Mouse (Mus musculus) stomach, postnatal 0 days (tissue): ENCODE results near the gene Spesp1.

Source experiments
- CTCF ChIP-seq: IDR thresholded peaks from 2 replicates; pipeline ENCODE4 v1.5.1; 2016; ENCODE audit warnings: antibody characterized with exemption, low read depth, mild to moderate bottlenecking, moderate library complexity
- EP300 ChIP-seq: optimal IDR thresholded peaks from 2 replicates; pipeline ENCODE3; 2016; ENCODE audit warnings: antibody characterized with exemption

GRCm38 (mm10) chr9:62244612-62245010 is 37.4 kb downstream of the Spesp1 start:
- TF ChIP-seq CTCF = no peak
- TF ChIP-seq EP300 = no peak
